Mouse (Mus musculus) hindbrain, embryonic 12.5 days (tissue): ENCODE measurements at regions not wholly inside any gene's neighbourhood (a gene's known extent, or its start where the extent isn't known, plus 50 kb on each side); places are given as distances from the start of the nearest gene placed in this dataset.

Experiments
- ATAC-seq: fragments of 200-750 bp; cut with Nextera tagmentation; 2 replicates; pipeline ENCODE4 v1.8.0; 2017; ENCODE audit warnings: moderate TSS enrichment; ENCODE audit not compliant: low FRiP score
- H3K27ac ChIP-seq: fragments of 300-500 bp; sonication (generic); 2 replicates; pipeline ENCODE4 v1.5.1; 2016; ENCODE audit warnings: mild to moderate bottlenecking
- H3K27me3 ChIP-seq: fragments of 300-500 bp; sonication (generic); 2 replicates; pipeline ENCODE4 v1.6.1; 2016; ENCODE audit warnings: mild to moderate bottlenecking
- H3K36me3 ChIP-seq: fragments of 300-500 bp; sonication (generic); 2 replicates; pipeline ENCODE4 v1.6.1; 2016; ENCODE audit warnings: mild to moderate bottlenecking
- H3K4me1 ChIP-seq: fragments of 300-500 bp; sonication (generic); 2 replicates; pipeline ENCODE4 v1.6.1; 2016
- H3K4me2 ChIP-seq: fragments of 300-500 bp; sonication (generic); replicated peaks from 2 replicates; pipeline ENCODE4 v1.6.1; 2016; ENCODE audit warnings: mild to moderate bottlenecking
- H3K4me3 ChIP-seq: fragments of 300-500 bp; sonication (generic); 2 replicates; pipeline ENCODE4 v1.5.1; 2016; ENCODE audit warnings: mild to moderate bottlenecking
- H3K9ac ChIP-seq: fragments of 300-500 bp; sonication (generic); 2 replicates; pipeline ENCODE4 v1.6.1; 2016; ENCODE audit warnings: mild to moderate bottlenecking, moderate library complexity
- H3K9me3 ChIP-seq: fragments of 300-500 bp; sonication (generic); replicated peaks from 2 replicates; pipeline ENCODE4 v1.6.1; 2016; ENCODE audit warnings: mild to moderate bottlenecking
- WGBS: fragments of 180-500 bp; shearing (Covaris S2); methylation state at CpG from one replicate; pipeline ENCODE4 v1.1.7; 2016; 5-methylcytosine and 5-hydroxymethylcytosine counted together

- Histone ChIP-seq H3K27me3 (no peaks in the 10 kb centered on the region), H3K9me3 (no peaks in the 10 kb centered on the region), H3K36me3 (no peaks in the 10 kb centered on the region), H3K4me2 (no peak overlapping the region), H3K27ac (no peak overlapping the region), H3K4me3 (no peak overlapping the region), H3K9ac (no peak overlapping the region), H3K4me1 (peaks cover 17% of the 10 kb centered on the region)
- no peak for ATAC-seq
- 71% methylated on average over 5 of the region's 5 CpGs for WGBS
Observed at GRCm38 (mm10) chr13:51326128-51326527, 82.3 kb upstream of the S1pr3 start.

- Histone ChIP-seq H3K27me3 (no peaks in the 10 kb centered on the region), H3K36me3 (no peaks in the 10 kb centered on the region), H3K4me3 (no peak overlapping the region), H3K9me3 (no peaks in the 10 kb centered on the region), H3K9ac (no peak overlapping the region), H3K4me2 (no peak overlapping the region), H3K4me1 (peaks cover 17% of the 10 kb centered on the region), H3K27ac (peak overlapping the region; percentile 30; the same call in 1 of the 2 replicates)
- 42% methylated on average over 15 of the region's 15 CpGs for WGBS
- ATAC-seq, result peak; percentile 43; the same call in 1 of the 2 replicates
Observed at GRCm38 (mm10) chr13:51328131-51328970, 80.1 kb upstream of the S1pr3 start.

- H3K27ac ChIP-seq, result no peak overlapping the region
- peak; percentile 50; the same call in 1 of the 2 replicates for ATAC-seq
Observed at GRCm38 (mm10) chr13:51328971-51329346, 79.5 kb upstream of the S1pr3 start.

DNA sequence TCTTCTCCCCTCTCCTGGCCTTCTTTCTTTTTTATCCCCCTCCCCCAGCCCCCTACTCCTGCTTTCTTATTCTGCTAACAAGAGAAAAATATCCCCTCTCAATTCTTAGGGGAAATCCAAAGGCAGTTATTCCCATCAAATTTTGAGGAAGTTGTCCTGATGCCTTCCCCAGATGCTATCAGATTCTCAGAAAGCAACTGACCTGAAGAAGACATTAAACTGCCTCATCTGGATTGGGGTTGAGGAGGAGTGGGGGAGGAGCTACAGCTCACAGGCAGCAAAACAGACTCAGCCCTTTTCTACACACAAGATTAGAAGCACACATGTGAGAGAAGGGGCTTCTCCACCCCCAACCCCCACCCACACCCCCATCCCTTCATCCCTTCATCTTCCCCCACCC lies 78.7 kb upstream of the S1pr3 start:
- no peak overlapping the region for H3K4me2 ChIP-seq
- H3K9me3 ChIP-seq, result no peaks in the 10 kb centered on the region
- H3K36me3 ChIP-seq, result no peaks in the 10 kb centered on the region
- ATAC-seq, result no peak
- H3K27ac ChIP-seq, result no peak overlapping the region
- H3K4me3 ChIP-seq, result no peak overlapping the region
- H3K4me1 ChIP-seq, result peaks cover 17% of the 10 kb centered on the region
- H3K27me3 ChIP-seq, result no peaks in the 10 kb centered on the region
- no peak overlapping the region for H3K9ac ChIP-seq

More at GRCm38 (mm10) chr13:51328971-51329346, 79.5 kb upstream of the S1pr3 start:
- H3K4me2 ChIP-seq, result no peak overlapping the region
- no peaks in the 10 kb centered on the region for H3K9me3 ChIP-seq
- no peak overlapping the region for H3K4me3 ChIP-seq
- H3K4me1 ChIP-seq, result peaks cover 17% of the 10 kb centered on the region
- no peaks in the 10 kb centered on the region for H3K36me3 ChIP-seq
- H3K27me3 ChIP-seq, result no peaks in the 10 kb centered on the region
- WGBS, result 50% methylated on average over 8 of the region's 8 CpGs
- H3K9ac ChIP-seq, result no peak overlapping the region

GRCm38 (mm10) chr13:51332271-51332670 lies 76.2 kb upstream of the S1pr3 start:
- Histone ChIP-seq H3K27me3 (no peaks in the 10 kb centered on the region), H3K9ac (no peak overlapping the region), H3K4me1 (peaks cover 14% of the 10 kb centered on the region), H3K4me3 (no peak overlapping the region), H3K4me2 (no peak overlapping the region), H3K9me3 (no peaks in the 10 kb centered on the region), H3K27ac (no peak overlapping the region), H3K36me3 (no peaks in the 10 kb centered on the region)
- WGBS, result 78% methylated on average over 7 of the region's 7 CpGs
- ATAC-seq, result no peak

GRCm38 (mm10) chr13:51333481-51333880 lies 75.0 kb upstream of the S1pr3 start:
- WGBS, result 90% methylated on average over 5 of the region's 5 CpGs
- Histone ChIP-seq H3K9ac (no peak overlapping the region), H3K27me3 (no peaks in the 10 kb centered on the region; the same call in 1 of the 2 replicates), H3K4me3 (no peak overlapping the region), H3K4me2 (no peak overlapping the region), H3K4me1 (peaks cover 8% of the 10 kb centered on the region), H3K36me3 (no peaks in the 10 kb centered on the region), H3K27ac (no peak overlapping the region), H3K9me3 (no peaks in the 10 kb centered on the region)
- no peak for ATAC-seq

DNA sequence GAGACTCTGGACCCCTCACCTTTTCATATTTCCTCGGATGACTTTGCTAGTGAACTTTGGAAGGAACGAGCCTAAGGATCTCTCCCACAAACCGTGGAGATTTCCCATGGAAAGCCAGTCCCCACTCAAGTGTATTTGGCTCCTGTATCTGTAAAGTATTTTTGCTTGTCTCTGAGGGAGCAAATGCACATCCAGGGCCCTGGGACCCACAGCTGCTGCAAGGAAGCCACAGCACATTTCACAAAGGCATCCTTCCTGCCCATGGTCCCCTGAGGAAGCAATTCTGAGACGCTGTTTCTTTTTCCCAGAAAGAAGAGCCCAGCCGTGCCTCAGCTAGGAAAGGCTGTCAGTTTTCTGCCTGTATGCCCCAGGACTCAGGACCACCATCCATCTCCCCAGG lies 71.7 kb upstream of the S1pr3 start:
- H3K9me3 ChIP-seq, result peaks cover 3% of the 10 kb centered on the region; the same call in 1 of the 2 replicates
- H3K27ac ChIP-seq, result no peak overlapping the region
- ATAC-seq, result no peak
- no peak overlapping the region for H3K9ac ChIP-seq
- H3K4me3 ChIP-seq, result no peak overlapping the region
- 55% methylated on average over 5 of the region's 5 CpGs for WGBS
- no peaks in the 10 kb centered on the region for H3K4me1 ChIP-seq
- H3K27me3 ChIP-seq, result no peaks in the 10 kb centered on the region; the same call in 1 of the 2 replicates
- no peak overlapping the region for H3K4me2 ChIP-seq
- no peaks in the 10 kb centered on the region for H3K36me3 ChIP-seq

DNA sequence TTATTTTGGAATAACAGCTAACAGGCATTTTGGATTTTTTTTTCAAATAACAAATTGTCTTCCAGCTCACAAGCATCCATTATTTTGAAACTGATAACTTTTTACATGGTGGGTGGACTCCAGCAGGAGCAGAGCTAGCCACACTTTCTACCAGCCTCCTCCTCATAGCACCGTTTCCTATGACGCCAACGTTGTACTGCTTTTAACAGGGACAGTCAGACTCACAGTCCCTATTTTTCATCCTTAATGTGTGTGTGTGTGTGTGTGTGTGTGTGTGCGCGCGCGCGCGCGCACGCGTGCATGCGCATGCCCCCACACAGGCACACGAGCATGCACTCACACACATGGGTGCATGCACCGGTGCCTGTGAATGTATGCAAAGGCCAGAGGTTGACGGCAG lies 70.5 kb upstream of the S1pr3 start:
- no peak for ATAC-seq
- no peaks in the 10 kb centered on the region for H3K4me1 ChIP-seq
- peaks cover 3% of the 10 kb centered on the region; the same call in 1 of the 2 replicates for H3K9me3 ChIP-seq
- no peaks in the 10 kb centered on the region for H3K36me3 ChIP-seq
- WGBS, result 94% methylated on average over 16 of the region's 16 CpGs
- H3K27ac ChIP-seq, result no peak overlapping the region
- no peak overlapping the region for H3K4me2 ChIP-seq
- H3K4me3 ChIP-seq, result no peak overlapping the region
- no peaks in the 10 kb centered on the region; the same call in 1 of the 2 replicates for H3K27me3 ChIP-seq
- no peak overlapping the region for H3K9ac ChIP-seq

DNA sequence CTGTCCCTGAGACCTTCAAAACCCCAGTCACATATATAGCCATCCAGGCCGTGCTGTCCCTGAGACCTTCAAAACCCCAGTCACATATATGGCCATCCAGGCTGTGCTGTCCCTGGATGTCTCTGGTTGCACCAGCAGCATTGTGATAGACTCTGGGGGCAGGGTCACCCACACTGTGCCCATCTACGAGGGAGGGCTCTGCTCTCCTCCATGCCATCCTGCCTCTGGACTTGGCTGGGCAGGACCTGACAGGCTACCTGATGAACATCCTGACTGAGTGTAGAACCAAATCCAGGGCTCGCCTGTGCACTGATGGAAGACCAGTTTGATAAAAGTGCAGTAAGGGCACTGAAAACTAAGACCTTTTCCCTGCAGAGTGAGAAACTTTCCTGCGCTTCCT lies 63.1 kb upstream of the S1pr3 start:
- Histone ChIP-seq H3K9ac (no peak overlapping the region), H3K27ac (peak overlapping the region; percentile 81), H3K4me1 (peaks cover 19% of the 10 kb centered on the region), H3K9me3 (peaks cover 3% of the 10 kb centered on the region; the same call in 1 of the 2 replicates), H3K27me3 (no peaks in the 10 kb centered on the region), H3K4me2 (no peak overlapping the region), H3K4me3 (no peak overlapping the region), H3K36me3 (no peaks in the 10 kb centered on the region)
- 73% methylated on average over 4 of the region's 4 CpGs for WGBS
- ATAC-seq, result peak; percentile 44

DNA sequence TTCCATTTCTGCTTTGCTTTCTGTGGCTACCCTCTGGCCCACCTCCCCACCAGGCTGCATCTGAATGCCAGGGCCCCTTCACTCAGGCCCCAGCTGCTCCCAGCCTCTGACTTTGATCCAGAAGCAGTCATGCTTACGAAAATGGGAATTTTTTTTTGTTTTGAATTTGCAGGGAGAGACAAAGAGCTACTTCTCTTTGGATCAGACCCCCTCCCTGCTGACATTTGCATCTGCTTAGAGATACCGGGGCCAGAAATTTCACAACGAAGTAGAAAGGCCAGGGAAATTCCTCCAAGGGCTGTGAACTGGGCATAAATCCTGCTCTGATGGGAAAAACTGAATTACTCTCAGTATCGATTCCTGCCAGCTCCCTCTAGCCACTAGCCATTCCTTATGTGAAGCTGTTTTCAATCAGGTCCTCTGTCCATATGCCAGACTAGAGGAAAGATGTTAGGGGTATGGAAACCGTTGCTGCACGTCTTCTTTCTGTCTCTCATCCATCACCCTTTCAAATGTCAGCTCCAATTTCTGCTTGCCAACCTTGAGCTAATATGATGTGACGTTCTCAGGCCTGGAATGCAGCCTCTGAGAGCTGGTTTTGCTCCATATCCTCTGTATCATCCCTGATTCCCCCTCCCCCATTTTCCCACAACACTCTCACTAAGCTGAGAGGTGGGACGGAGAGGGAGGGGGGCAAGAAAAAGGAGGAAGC lies 62.4 kb upstream of the S1pr3 start:
- no peak overlapping the region for H3K9ac ChIP-seq
- ATAC-seq, result peak; percentile 82
- peaks cover 3% of the 10 kb centered on the region; the same call in 1 of the 2 replicates for H3K9me3 ChIP-seq
- peaks cover 19% of the 10 kb centered on the region for H3K4me1 ChIP-seq
- no peak overlapping the region for H3K4me3 ChIP-seq
- peak overlapping the region; percentile 24 for H3K4me2 ChIP-seq
- H3K27me3 ChIP-seq, result no peaks in the 10 kb centered on the region
- WGBS, result 13% methylated on average over 8 of the region's 8 CpGs
- H3K36me3 ChIP-seq, result no peaks in the 10 kb centered on the region
- peak overlapping the region; percentile 81 for H3K27ac ChIP-seq

GRCm38 (mm10) chr13:51348707-51349106 lies 59.7 kb upstream of the S1pr3 start:
- H3K4me3 ChIP-seq, result no peak overlapping the region
- WGBS, result 54% methylated on average over 4 of the region's 4 CpGs
- H3K27ac ChIP-seq, result no peak overlapping the region
- H3K36me3 ChIP-seq, result no peaks in the 10 kb centered on the region
- H3K4me1 ChIP-seq, result peaks cover 19% of the 10 kb centered on the region
- H3K4me2 ChIP-seq, result no peak overlapping the region
- ATAC-seq, result no peak
- H3K27me3 ChIP-seq, result no peaks in the 10 kb centered on the region
- H3K9ac ChIP-seq, result no peak overlapping the region
- H3K9me3 ChIP-seq, result no peaks in the 10 kb centered on the region

DNA sequence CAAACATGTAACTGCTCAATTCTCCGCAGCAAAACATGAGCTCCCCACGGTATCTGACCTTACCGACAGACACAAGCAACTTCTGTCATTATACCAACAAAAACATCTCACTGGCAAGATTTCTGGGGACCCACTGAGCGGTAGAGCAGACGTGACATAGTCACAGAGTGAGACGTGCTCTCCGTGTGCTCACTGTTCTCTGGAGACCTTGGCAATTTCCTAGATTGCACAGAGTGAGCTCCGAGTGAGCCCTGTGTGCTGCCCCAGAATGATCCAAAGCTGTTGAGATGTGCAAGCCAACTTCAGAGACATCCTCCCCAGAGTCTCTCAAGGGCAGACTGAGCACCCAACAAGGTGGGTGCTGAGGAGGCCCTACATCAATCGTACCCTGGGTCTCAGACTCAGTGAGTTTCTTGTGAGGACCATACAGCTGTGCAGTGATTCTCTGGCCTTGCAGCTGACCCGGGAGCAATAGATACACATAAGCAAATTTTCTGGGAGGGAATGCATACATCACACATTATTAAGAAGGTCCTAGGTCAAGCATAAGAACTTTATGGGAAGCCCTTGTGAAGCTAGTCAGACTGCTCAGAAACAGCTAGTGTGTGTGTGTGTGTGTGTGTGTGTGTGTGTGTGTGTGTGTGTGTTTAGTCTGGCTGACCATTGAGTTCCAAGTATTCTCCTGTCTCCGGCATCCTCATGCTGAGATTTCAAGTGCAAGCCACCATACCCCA lies 58.5 kb upstream of the S1pr3 start:
- no peaks in the 10 kb centered on the region for H3K9me3 ChIP-seq
- ATAC-seq, result no peak
- peaks cover 19% of the 10 kb centered on the region for H3K4me1 ChIP-seq
- no peak overlapping the region for H3K27ac ChIP-seq
- H3K4me3 ChIP-seq, result no peak overlapping the region
- H3K4me2 ChIP-seq, result no peak overlapping the region
- H3K36me3 ChIP-seq, result no peaks in the 10 kb centered on the region
- H3K9ac ChIP-seq, result no peak overlapping the region
- 74% methylated on average over 11 of the region's 11 CpGs for WGBS
- no peaks in the 10 kb centered on the region for H3K27me3 ChIP-seq
